Mouse (Mus musculus) embryonic fibroblast, embryonic 13.5 days (primary cell): ENCODE results near the gene Zfp239. TPM values are rescaled to one million over a fixed set of nuclear protein-coding genes. Genes with fewer than 3 reads are reported as not detected.
A peak's percentile ranks its signal among the peaks of the same experiment; 100 is the strongest.

ENCODE experiments used
- H3K27ac ChIP-seq: 2 replicates; pipeline ENCODE4 v1.5.1; 2012; ENCODE audit warnings: low read length, control low read depth, inconsistent platforms; ENCODE audit not compliant: insufficient read depth
- H3K4me1 ChIP-seq: 2 replicates; pipeline ENCODE4 v1.6.1; 2011; ENCODE audit warnings: low read length; ENCODE audit not compliant: control insufficient read depth, insufficient read depth
- H3K4me3 ChIP-seq: 2 replicates; pipeline ENCODE4 v1.5.1; 2011; ENCODE audit warnings: mild to moderate bottlenecking, control low read depth, low read length; ENCODE audit not compliant: insufficient read depth
- CTCF ChIP-seq: IDR thresholded peaks from 2 replicates; pipeline ENCODE4 v1.5.1; 2011; ENCODE audit warnings: mild to moderate bottlenecking, control low read depth, low read length, moderate library complexity, borderline replicate concordance; ENCODE audit not compliant: insufficient read depth
- POLR2A ChIP-seq: IDR thresholded peaks from 2 replicates; pipeline ENCODE4 v1.6.1; 2011; ENCODE audit warnings: low read depth, mild to moderate bottlenecking, control low read depth, low read length, moderate library complexity
- polyA plus RNA-seq: library from polyadenylated mRNA; stranded (reverse); fragments of >200 nt; gene quantifications from 2 replicates; pipeline ENCODE4 v1.2.4, GENCODE M21; 2011; ENCODE audit warnings: low read depth; ENCODE audit not compliant: missing spikeins, insufficient read length

Gene Zfp239
- polyA plus RNA-seq, 1 experiment, result 5.5 TPM

GRCm38 (mm10) chr6:117916737-117917426, 55.0 kb downstream of the Zfp239 start:
- H3K27ac ChIP-seq, result peak overlapping the region; percentile 97
- TF ChIP-seq CTCF (no peak), POLR2A (peak; percentile 70)
- H3K4me3 ChIP-seq, result peak overlapping the region; percentile 99
- H3K4me1 ChIP-seq, result peaks cover 7% of the 10 kb centered on the region

GRCm38 (mm10) chr6:117917576-117917975, 55.7 kb downstream of the Zfp239 start:
- peak overlapping the region; percentile 94 for H3K27ac ChIP-seq
- TF ChIP-seq CTCF (no peak), POLR2A (no peak; the same call in 1 of the 2 replicates)
- H3K4me1 ChIP-seq, result peaks cover 7% of the 10 kb centered on the region
- peak overlapping the region; percentile 99 for H3K4me3 ChIP-seq

- Histone ChIP-seq H3K4me3 (peak overlapping the region; percentile 99), H3K27ac (peak overlapping the region; percentile 94), H3K4me1 (peaks cover 7% of the 10 kb centered on the region)
- TF ChIP-seq POLR2A (no peak), CTCF (no peak)
Measured at GRCm38 (mm10) chr6:117918043-117918442, 56.1 kb downstream of the Zfp239 start.

GRCm38 (mm10) chr6:117920659-117921640, 59.0 kb downstream of the Zfp239 start:
- TF ChIP-seq POLR2A, result no peak
- TF ChIP-seq CTCF, result peak; percentile 19; the same call in 1 of the 2 replicates
- H3K27ac ChIP-seq, result no peak overlapping the region
- H3K4me1 ChIP-seq, result peaks cover 3% of the 10 kb centered on the region
- no peak overlapping the region for H3K4me3 ChIP-seq

- H3K27ac ChIP-seq, result no peak overlapping the region
- TF ChIP-seq POLR2A (no peak), CTCF (no peak)
- H3K4me1 ChIP-seq, result peaks cover 3% of the 10 kb centered on the region
- no peak overlapping the region for H3K4me3 ChIP-seq
Measured at GRCm38 (mm10) chr6:117922041-117922440, 60.1 kb downstream of the Zfp239 start.

Other genes starting within 250 kb of the Zfp239 start
- gene Zfp637, start 20.9 kb upstream of the Zfp239 start, polyA plus RNA-seq, result 37.9 and 51.2 TPM in 2 replicates
- gene Hnrnpf, start 38.2 kb downstream of the Zfp239 start, polyA plus RNA-seq, result 479 and 482 TPM in 2 replicates
- gene Fxyd4, start 75.6 kb downstream of the Zfp239 start, polyA plus RNA-seq, result not detected in 2 replicates
- not detected in 2 replicates for gene Rasgef1a, start 149.3 kb downstream of the Zfp239 start, polyA plus RNA-seq